Mouse (Mus musculus) adrenal gland, adult 2 months (tissue): ENCODE measurements at regions not wholly inside any gene's neighbourhood (a gene's known extent, or its start where the extent isn't known, plus 50 kb on each side); places are given as distances from the start of the nearest gene placed in this dataset.

Source experiments
- DNase-seq: peaks from one replicate; pipeline ENCODE4 v3.0.0; 2021

DNA sequence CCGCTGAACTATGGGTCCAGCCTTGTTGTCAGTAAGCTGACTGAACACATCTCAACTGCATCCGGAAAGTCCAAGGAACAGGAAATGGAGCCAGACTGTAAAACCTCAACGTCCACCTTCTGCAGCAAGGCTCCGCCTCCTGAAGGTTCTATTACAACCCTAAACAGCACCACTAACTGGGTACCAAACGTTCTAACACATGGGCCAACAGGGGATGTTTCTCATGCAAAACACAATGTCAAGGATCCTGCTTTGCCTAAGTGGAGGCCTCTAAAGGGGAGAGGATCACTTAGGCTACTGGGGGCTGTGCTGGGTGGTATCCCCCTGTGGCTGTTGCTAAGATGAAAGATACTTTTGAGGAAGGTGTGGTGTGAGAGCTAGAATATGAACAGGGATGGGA, 51.0 kb upstream of the Stt3b start:
- no peak for DNase-seq

DNA sequence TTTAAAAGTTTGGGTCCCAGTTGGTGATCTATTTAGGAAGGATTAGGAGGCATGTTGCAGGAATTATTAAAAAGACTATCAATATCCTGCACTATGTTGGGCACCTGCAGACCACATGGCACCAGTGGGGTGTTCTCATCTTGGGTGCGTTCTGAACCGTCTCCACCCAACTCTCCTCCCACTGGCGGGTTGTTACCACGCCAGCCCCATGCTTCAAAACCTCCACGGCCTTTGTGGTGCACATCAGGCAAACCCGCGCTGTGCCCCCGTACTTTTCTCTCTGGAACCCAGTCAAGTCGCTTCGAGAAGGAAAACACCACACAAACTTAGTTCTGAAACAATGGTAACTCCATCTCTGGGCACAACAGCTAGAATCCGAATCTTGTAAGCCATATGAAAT, 51.7 kb upstream of the Stt3b start:
- DNase-seq, result no peak

GRCm38 (mm10) chr9:115362486-115362885, 52.3 kb upstream of the Stt3b start:
- DNase-seq, result no peak

- no peak for DNase-seq
Measured at GRCm38 (mm10) chr9:115364919-115365861, 55.0 kb upstream of the Stt3b start.

- DNase-seq, result no peak
Measured at GRCm38 (mm10) chr9:115367808-115368207, 57.6 kb upstream of the Stt3b start.

DNA sequence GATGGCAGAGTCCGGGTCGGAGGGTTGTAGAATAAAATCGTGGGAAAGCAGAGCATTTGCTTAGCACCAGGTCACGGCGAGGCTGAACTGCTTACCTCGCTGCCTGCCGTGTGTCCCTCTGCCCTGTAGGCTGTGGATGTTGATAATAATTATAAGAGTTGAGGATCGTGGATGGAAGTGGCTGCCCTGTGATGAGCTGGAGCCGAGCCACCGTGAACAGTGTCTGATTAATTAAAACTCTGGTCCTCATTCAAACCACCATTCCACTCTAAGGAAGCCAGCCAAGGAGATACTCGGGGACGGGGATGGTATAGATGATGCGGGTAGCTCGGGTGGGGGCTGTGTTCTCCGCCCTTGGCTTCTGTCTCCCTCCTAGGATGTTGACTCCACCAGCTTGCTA, 70.1 kb upstream of the Stt3b start:
- DNase-seq, result no peak

DNA sequence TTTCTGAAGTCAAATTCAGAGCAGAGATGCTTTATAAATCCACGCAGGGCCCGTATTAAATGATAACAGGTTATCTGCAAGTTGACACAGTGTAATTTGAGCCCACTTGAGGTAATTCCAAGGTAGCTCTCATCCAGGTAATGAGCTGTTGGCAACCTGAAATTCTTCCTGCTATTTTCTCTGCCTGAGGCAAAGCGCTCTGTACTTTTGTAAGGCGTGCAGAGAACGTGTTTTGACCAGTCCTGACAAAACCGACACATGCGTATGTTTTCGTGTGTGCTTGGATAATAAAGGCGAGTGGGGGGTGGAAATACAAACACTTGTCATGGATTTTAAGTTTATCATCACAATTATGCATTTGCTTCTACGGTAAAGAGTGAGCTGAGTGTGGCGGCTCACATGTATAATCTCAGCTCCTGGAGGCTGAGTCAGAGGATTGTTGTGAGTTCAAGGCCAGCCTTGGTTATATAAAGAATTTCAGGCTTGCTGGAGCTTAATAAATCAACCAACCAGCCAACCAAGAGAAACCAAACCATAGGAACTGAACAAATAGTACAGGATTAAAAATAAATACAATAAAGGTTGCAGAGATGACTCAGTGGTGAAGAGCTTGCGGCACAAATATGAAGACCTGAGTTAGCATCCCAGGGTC, 72.7 kb upstream of the Stt3b start:
- peak; percentile 64 for DNase-seq

DNA sequence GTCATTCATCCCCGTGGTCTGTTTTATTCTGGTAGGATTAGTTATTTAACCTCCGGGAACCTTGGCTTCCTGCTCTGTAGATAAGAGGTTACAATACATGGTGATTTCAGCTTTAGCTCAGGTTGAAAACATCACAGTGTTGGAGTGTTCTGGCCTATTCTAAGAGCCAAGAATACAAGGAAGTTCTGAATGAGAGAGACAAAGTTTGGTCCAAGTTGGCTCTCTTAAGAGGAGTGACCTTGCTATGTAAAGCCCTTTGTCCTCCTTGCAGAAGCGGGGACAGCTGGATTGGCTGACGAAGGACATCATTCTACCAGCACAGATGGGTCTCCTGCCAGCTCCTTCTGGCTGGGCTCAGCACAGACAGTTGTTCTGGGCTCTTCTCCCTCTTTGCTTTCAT, 73.7 kb upstream of the Stt3b start:
- DNase-seq, result peak; percentile 73

DNA sequence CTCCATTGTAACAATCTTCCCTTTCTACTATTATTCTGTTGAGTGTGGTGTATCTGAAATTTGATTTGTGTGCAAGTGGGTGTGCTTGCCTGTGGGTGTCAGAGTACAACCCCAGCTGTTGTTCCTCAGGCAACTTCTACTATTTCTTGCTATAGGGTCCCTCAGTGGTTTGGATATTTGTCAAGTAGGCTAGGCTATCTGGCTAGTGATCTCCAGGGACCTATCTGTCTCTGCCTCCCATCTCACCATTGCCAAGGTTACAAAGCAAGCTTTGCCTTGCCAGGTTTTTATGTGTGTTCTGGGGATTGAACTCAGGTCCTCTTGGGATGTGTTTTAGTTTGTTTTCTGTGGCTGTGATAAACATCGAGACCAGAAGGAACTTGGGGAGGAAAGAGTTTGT, 74.1 kb upstream of the Stt3b start:
- DNase-seq, result no peak

GRCm38 (mm10) chr9:115387471-115388360, 77.5 kb upstream of the Stt3b start:
- DNase-seq, result peak; percentile 42

DNA sequence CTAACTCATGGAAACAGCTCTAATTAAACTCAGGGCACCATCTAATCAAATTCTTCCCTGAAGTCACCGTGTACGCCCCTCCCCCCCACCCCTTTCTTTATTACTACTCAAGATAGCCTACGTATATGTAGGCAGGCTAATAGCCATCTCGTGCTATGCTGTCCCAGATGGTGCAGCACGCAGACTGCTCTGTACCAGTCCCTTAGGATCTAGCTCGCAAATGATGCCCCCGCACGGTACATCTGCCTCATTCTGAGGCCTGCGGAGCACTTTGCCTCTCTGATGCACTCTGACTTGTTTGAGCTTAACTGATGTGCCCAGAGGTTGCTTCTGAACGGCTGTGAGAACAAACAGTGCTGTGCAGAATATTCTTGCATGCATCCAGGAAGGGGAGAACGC, 78.1 kb upstream of the Stt3b start:
- DNase-seq, result no peak

GRCm38 (mm10) chr9:115389082-115389481, 78.9 kb upstream of the Stt3b start:
- no peak for DNase-seq

DNA sequence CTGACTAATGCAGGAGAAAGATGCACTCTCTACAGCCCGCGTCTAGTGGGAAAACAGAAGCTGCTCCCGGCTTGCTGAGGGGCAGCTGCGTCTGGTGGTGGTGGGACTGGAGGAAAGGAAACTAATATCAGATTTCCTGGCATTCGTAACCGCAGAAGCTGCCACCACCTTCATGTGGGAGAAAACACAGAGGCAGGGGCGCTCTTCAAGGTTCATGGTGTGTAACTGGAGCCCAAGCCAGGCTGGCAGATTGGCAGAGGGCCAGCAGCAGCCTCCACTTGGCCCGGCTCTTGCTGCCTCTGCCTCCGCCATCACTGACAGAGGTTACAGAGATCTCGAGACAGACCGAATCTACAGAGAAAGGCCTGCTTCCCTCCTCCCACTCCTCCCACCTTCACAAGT, 80.7 kb upstream of the Stt3b start:
- DNase-seq, result peak; percentile 85

DNA sequence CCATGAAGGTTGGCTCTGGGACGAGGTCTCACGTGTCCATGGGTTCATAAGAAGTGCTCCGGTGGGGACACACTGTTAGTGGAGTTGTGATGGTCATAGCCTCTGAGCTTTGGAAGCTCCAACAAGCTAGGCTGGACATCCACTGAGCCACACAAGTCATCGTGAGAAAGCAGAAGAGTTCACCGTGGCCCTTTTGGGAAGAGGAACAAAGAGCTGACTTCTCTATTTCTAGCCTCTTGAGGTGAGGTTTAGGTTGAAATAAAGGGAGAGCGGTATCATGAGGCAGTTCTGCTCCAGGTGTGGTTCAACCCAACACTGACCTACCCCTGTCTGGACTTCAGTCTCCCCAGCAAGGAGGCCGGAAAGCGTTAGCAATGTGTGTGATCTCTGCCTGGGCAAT, 85.3 kb upstream of the Stt3b start:
- DNase-seq, result no peak

- no peak for DNase-seq
Measured at GRCm38 (mm10) chr9:115400461-115400860, 90.2 kb upstream of the Stt3b start.

DNA sequence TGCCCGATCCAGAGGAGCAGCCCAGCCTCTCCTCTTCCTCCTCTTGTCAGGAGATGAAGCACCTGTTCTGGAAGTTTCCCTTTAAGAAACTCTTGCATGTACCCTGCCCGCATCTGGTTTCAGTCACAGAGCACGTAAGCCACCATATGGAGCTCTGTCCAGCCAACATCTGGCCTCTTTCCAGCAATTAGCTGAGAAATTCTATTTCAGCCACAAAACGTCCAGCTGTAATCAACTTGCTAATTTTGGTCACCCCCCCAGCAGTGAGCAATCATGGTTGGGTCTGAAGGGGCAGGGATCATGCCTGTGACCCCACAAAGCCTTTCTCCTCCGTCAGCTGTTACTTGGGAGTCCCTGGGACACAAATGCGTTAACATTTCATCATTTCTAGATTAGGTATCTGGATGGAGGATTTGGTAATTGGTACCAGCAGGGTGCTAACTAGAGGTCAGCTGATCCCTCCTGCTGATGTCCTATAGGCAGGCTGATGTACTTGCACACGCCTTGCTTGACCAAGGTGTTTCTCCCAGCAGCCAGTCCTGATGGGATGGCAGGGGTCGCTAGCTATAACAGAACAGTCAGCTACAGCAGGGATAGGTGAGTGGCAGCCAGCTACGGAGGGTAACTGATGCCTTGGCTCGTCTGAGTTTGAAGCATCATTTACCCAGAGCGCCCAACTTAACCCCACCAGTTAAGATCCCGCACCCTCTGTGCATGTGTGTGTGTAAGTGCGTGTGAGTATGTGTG, 91.4 kb upstream of the Stt3b start:
- no peak for DNase-seq

DNA sequence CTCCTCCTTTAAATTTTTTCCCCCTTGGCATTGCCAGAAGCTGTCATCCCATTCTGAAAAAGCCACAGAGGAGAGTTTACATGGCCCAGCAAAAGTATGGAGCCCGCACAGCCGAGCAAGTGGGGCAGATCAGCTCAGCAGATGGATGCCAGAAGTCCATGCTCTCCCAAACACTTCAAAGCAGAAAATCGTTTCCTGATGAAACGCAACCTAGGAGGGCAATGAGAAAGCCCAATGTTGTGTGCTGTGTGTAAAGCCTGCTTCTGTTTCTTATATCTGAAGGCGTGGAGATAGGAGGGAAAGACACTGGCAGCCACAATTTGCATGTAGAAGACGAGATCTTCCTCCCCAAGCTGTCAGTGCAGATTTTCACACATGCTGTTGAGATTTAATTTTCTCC, 92.4 kb upstream of the Stt3b start:
- DNase-seq, result no peak

DNA sequence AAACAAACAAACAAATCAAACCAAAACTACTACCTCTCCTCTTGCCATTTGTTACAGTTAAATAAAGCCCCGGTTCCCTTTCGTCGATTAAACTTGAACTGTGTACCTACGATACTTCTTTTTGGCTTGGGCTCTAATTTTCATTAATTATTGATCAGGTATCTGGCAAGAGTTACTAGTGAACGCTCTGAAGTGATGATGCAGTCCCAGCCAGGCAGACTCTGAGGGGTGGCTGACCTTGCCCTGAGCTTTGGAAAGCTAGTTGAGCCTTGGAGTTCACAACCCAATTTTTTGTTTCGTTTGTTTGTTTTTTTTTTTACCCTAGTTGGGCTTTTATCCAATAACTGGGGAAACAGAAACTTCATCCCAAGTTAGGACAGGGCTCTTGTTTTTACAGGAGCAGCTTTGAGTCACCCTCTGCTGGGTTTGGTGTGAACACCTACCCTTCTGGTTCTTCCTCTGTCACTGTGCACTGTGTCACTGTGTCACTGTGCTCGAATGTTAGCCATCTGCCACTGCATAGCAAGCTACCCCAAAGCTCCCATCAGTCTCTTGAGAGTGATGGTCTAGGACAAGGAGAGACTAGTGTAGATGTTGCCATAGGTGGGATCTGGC, 93.2 kb upstream of the Stt3b start:
- peak; percentile 11 for DNase-seq

DNA sequence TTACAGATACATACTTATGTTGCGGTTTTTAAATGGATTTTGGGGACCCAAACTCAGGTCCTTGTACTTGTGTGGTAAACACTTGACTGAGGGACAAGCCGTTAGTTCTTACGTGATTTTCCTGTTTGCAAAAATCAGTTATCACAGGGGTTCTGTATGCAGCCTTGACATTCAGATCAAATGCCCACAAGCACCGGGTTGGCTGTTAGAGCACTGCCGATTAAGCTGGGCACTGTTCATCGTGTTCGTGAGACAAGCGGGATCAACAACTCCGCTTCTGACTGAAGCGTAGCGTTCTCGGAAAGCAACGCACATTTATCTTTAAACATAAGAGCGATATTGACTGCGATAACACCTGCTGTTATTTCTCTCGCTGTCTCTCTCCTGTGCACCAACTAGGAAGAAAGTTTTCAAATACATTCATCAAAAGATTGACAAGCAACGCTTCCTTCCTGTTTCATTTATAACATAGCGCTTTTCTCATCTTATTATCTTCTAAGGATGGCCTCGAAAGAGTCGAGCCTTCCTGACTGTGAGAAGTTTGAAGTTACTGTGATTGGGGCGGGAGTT, 97.8 kb upstream of the Stt3b start:
- DNase-seq, result peak; percentile 55

- peak; percentile 38 for DNase-seq
Measured at GRCm38 (mm10) chr9:115408886-115409285, 98.7 kb upstream of the Stt3b start.

- no peak for DNase-seq
Measured at GRCm38 (mm10) chr9:115414190-115414589, 104.0 kb upstream of the Stt3b start.
